Comparison of ENCODE assay signal across 8 mouse cellular contexts in genomic region chr3:115642001-115642845, GRCm38 (mm10).
DNase-seq lines count a peak whose midpoint lies in the region; ATAC-seq and TF ChIP-seq lines count a peak whose summit lies in the region.

No protein-coding gene starts in this region.

- H3K27me3 ChIP-seq in kidney, adult 2 months (replicated peaks; ENCODE audit: control insufficient read depth, insufficient read depth, low read length), result no peaks in the 10 kb centered on the region
- H3K27me3 ChIP-seq in heart, embryonic 16.5 days (ENCODE audit: control insufficient read depth, insufficient read depth, low read length), result no peaks in the 10 kb centered on the region

- peak; percentile 29 for DNase-seq in kidney, adult 2 months
- DNase-seq in kidney, adult 8-10 months, result no peak
- DNase-seq in embryo, embryonic 10 days (ENCODE audit: low spot score), result peak; percentile 39
- DNase-seq in kidney, postnatal 4 days, result peak; percentile 39 to 58
- peak; percentile 28 to 48 for DNase-seq in spleen, postnatal 10 days (ENCODE audit: low spot score in 2 of 2)
- no peak for DNase-seq in gastrocnemius, postnatal 4 days (ENCODE audit: low spot score in 2 of 2)

- peak overlapping the region; percentile 69 for H3K9ac ChIP-seq in heart, embryonic 16.5 days (ENCODE audit: low read length)

- H3K27ac ChIP-seq in kidney, adult 2 months (ENCODE audit: insufficient read depth, low read depth, low read length), result peak overlapping the region; percentile 8; the same call in 1 of the 2 replicates
- peak overlapping the region; percentile 90 for H3K27ac ChIP-seq in heart, embryonic 16.5 days (ENCODE audit: low read length)

- 11% methylated on average over 26 of the region's 26 CpGs for WGBS in kidney, adult 2 months
- WGBS in heart, embryonic 16.5 days, result 2% methylated on average over 26 of the region's 26 CpGs

- H3K4me1 ChIP-seq in kidney, adult 2 months (ENCODE audit: control insufficient read depth, insufficient read depth, low read length), result peaks cover 3% of the 10 kb centered on the region; the same call in 1 of the 2 replicates
- H3K4me1 ChIP-seq in heart, embryonic 16.5 days (ENCODE audit: control insufficient read depth, insufficient read depth, low read length), result peaks cover 42% of the 10 kb centered on the region

- H3K36me3 ChIP-seq in kidney, adult 2 months (ENCODE audit: control insufficient read depth, insufficient read depth, low read length), result no peaks in the 10 kb centered on the region
- H3K36me3 ChIP-seq in heart, embryonic 16.5 days (ENCODE audit: control insufficient read depth, insufficient read depth), result no peaks in the 10 kb centered on the region

- TF ChIP-seq CTCF in kidney, adult 2 months (conservative IDR thresholded peaks at IDR 0.05; ENCODE audit: insufficient read depth, insufficient read length, low read depth, low read length), result no peak

- no peaks in the 10 kb centered on the region for H3K9me3 ChIP-seq in heart, embryonic 16.5 days (replicated peaks; ENCODE audit: control insufficient read depth, low read length)

- peak; percentile 55 for ATAC-seq in heart, embryonic 16.5 days (replicated peaks; ENCODE audit: extremely low read depth, insufficient read depth, low FRiP score)
- ATAC-seq in megakaryocyte progenitor cell, adult 5-6 weeks (replicated peaks; ENCODE audit: poor library complexity), result peak; percentile 32

- H3K4me3 ChIP-seq in kidney, adult 2 months (ENCODE audit: insufficient read depth, low read depth, low read length), result peak overlapping the region; percentile 21; the same call in 1 of the 2 replicates
- peak overlapping the region; percentile 52 for H3K4me3 ChIP-seq in heart, embryonic 16.5 days (ENCODE audit: low read length)

- no peak for TF ChIP-seq POLR2A in kidney, adult 2 months (IDR thresholded peaks at IDR 0.05; ENCODE audit: low read depth, low read length)

- peak overlapping the region; percentile 74 for H3K4me2 ChIP-seq in heart, embryonic 16.5 days (ENCODE audit: low read depth, low read length)

Comparison
In these comparisons a context has a peak if more than half of its experiments do, and no peak if none do; other contexts are left out.
1. DNase-seq: peak in kidney, adult 2 months (single experiment), embryo, embryonic 10 days (single experiment), kidney, postnatal 4 days (2 of 2) and spleen, postnatal 10 days (2 of 2); none in kidney, adult 8-10 months (0 of 2) and gastrocnemius, postnatal 4 days (0 of 2).